In genomic region chr5:105492367-105493246, GRCm38 (mm10) we compare ENCODE assay signal across 10 mouse cellular contexts. TPM values are rescaled to one million over a fixed set of nuclear protein-coding genes. Genes with fewer than 3 reads are reported as not detected.
DNase-seq lines count a peak whose midpoint lies in the region; ATAC-seq and TF ChIP-seq lines count a peak whose summit lies in the region.
"Had no signal": no experiment of that assay in that cellular context is flagged by ENCODE, and none has a peak within 500 bp of the region (broad histone marks: within the 10 kb centered on the region; RNA-seq: fewer than 3 reads in every experiment).

No protein-coding gene starts in this region.

- peak; percentile 22; the same call in 1 of the 2 replicates for ATAC-seq in neural tube, embryonic 14.5 days (ENCODE audit: low read depth)
- peak; percentile 75 for ATAC-seq in forebrain, embryonic 13.5 days
- peak; percentile 16; the same call in 1 of the 2 replicates for ATAC-seq in limb, embryonic 14.5 days (ENCODE audit: low FRiP score, low read depth)

- H3K4me1 ChIP-seq in neural tube, embryonic 14.5 days (ENCODE audit: control insufficient read depth, insufficient read depth, low read length): 0 out of 2 replicates have a peak, but pooled peaks cover 3% of the 10 kb centered on the region
- peaks cover 52% of the 10 kb centered on the region for H3K4me1 ChIP-seq in forebrain, embryonic 13.5 days
- peaks cover 36% of the 10 kb centered on the region for H3K4me1 ChIP-seq in limb, embryonic 14.5 days (ENCODE audit: control insufficient read depth, insufficient read depth, low read length)

- DNase-seq in neural tube, embryonic 10.5 days (ENCODE audit: extremely low spot score, low spot score): no peak
- peak; percentile 80 for DNase-seq in brain, adult 2 months (ENCODE audit: low read depth, low spot score)
- peak; percentile 85 for DNase-seq in limb, embryonic 14.5 days (ENCODE audit: low spot score)
- DNase-seq in spleen, adult 12 weeks (ENCODE audit: low spot score): peak; percentile 21
- DNase-seq in frontal cortex, postnatal 25 days (ENCODE audit: low spot score in 2 of 2): no peak
- no peak for DNase-seq in adrenal gland, adult 18-20 months (ENCODE audit: low spot score in 2 of 2)
- DNase-seq: liver, embryonic 13.5 days had no signal

- no peak overlapping the region for H3K27ac ChIP-seq in neural tube, embryonic 14.5 days (ENCODE audit: low read depth, low read length)
- peak overlapping the region; percentile 7; the same call in 1 of the 2 replicates for H3K27ac ChIP-seq in forebrain, embryonic 13.5 days
- no peak overlapping the region for H3K27ac ChIP-seq in limb, embryonic 14.5 days (replicated peaks; ENCODE audit: low read depth, low read length)
- H3K27ac ChIP-seq: embryonic facial prominence, embryonic 12.5 days; liver, embryonic 13.5 days had no signal

- H3K9me3 ChIP-seq in neural tube, embryonic 14.5 days (ENCODE audit: control insufficient read depth, low read length): no peaks in the 10 kb centered on the region
- no peaks in the 10 kb centered on the region; the same call in 1 of the 2 replicates for H3K9me3 ChIP-seq in forebrain, embryonic 13.5 days (replicated peaks)
- H3K9me3 ChIP-seq in limb, embryonic 14.5 days (ENCODE audit: control insufficient read depth, low read length): no peaks in the 10 kb centered on the region
- H3K9me3 ChIP-seq: embryonic facial prominence, embryonic 12.5 days; liver, embryonic 13.5 days had no signal

- no peak overlapping the region for H3K4me2 ChIP-seq in neural tube, embryonic 14.5 days (ENCODE audit: low read depth, low read length)
- H3K4me2 ChIP-seq in forebrain, embryonic 13.5 days: 0 out of 2 replicates have a peak overlapping the region, but pooled peaks have one; percentile 4
- no peak overlapping the region for H3K4me2 ChIP-seq in limb, embryonic 14.5 days (replicated peaks; ENCODE audit: low read depth, low read length, severe bottlenecking)
- H3K4me2 ChIP-seq: embryonic facial prominence, embryonic 12.5 days; liver, embryonic 13.5 days had no signal

- no peaks in the 10 kb centered on the region for H3K36me3 ChIP-seq in neural tube, embryonic 14.5 days (ENCODE audit: control insufficient read depth, insufficient read depth, low read length)
- H3K36me3 ChIP-seq in forebrain, embryonic 13.5 days (ENCODE audit: poor library complexity, severe bottlenecking): peaks cover 6% of the 10 kb centered on the region; the same call in 1 of the 2 replicates
- no peaks in the 10 kb centered on the region for H3K36me3 ChIP-seq in limb, embryonic 14.5 days (ENCODE audit: control insufficient read depth, insufficient read depth, low read length)
- H3K36me3 ChIP-seq: embryonic facial prominence, embryonic 12.5 days had no signal

- no peak overlapping the region for H3K4me3 ChIP-seq in neural tube, embryonic 14.5 days (ENCODE audit: low read depth, low read length)
- H3K4me3 ChIP-seq in forebrain, embryonic 13.5 days: no peak overlapping the region
- H3K4me3 ChIP-seq in limb, embryonic 14.5 days (replicated peaks; ENCODE audit: low read length): no peak overlapping the region
- H3K4me3 ChIP-seq: embryonic facial prominence, embryonic 12.5 days; liver, embryonic 13.5 days had no signal

- 40% methylated on average over 10 of the region's 10 CpGs for WGBS in neural tube, embryonic 14.5 days
- WGBS in forebrain, embryonic 13.5 days: 6% methylated on average over 10 of the region's 10 CpGs
- WGBS in limb, embryonic 14.5 days: 27% methylated on average over 10 of the region's 10 CpGs

- H3K27me3 ChIP-seq in neural tube, embryonic 14.5 days (ENCODE audit: control insufficient read depth, insufficient read depth, low read length): no peaks in the 10 kb centered on the region
- H3K27me3 ChIP-seq in forebrain, embryonic 13.5 days: peaks cover 28% of the 10 kb centered on the region
- no peaks in the 10 kb centered on the region for H3K27me3 ChIP-seq in limb, embryonic 14.5 days (ENCODE audit: control insufficient read depth, insufficient read depth, low read length)

- H3K9ac ChIP-seq in neural tube, embryonic 14.5 days (replicated peaks; ENCODE audit: low read depth, low read length): no peak overlapping the region
- no peak overlapping the region for H3K9ac ChIP-seq in forebrain, embryonic 13.5 days
- H3K9ac ChIP-seq in limb, embryonic 14.5 days (ENCODE audit: low read depth, low read length, severe bottlenecking): no peak overlapping the region
- H3K9ac ChIP-seq: embryonic facial prominence, embryonic 12.5 days; liver, embryonic 13.5 days had no signal

- no peak for TF ChIP-seq POLR2A in limb, embryonic 14.5 days (IDR thresholded peaks at IDR 0.05; ENCODE audit: borderline replicate concordance, extremely low read depth, insufficient read depth, insufficient read length)

RNA-seq across cellular contexts. Expression of gene Lrrc8c, which starts 26.6 kb away (rescaled TPM):
- polyA plus RNA-seq in neural tube, embryonic 14.5 days (2014; fragmentation: Nextera tagmentation; extraction: Ambion mirVana): 14.0 and 14.2 TPM in 2 replicates
- 9.4 and 9.5 TPM in 2 replicates for polyA plus RNA-seq in forebrain, embryonic 13.5 days (2015; fragmentation: Nextera tagmentation; extraction: Ambion mirVana)
- polyA plus RNA-seq in limb, embryonic 14.5 days (2012; rRNA removed): 13.0 and 20.2 TPM in 2 replicates
- polyA plus RNA-seq in limb, embryonic 14.5 days (2014; fragmentation: Nextera tagmentation; extraction: Ambion mirVana): 19.6 and 19.7 TPM in 2 replicates
- total RNA-seq in adrenal gland, adult 18-20 months (2021): 10 to 100 TPM; 19.2 to 21.3 TPM

Comparison
In these comparisons a context has a peak if more than half of its experiments do, and no peak if none do; other contexts are left out.
1. ATAC-seq: peak in every context shown above with its lines; median percentile 75 in forebrain, embryonic 13.5 days; 22 in neural tube, embryonic 14.5 days; 16 in limb, embryonic 14.5 days.
2. DNase-seq: peak in brain, adult 2 months (single experiment), limb, embryonic 14.5 days (single experiment) and spleen, adult 12 weeks (single experiment); none in neural tube, embryonic 10.5 days (single experiment), frontal cortex, postnatal 25 days (0 of 2) and adrenal gland, adult 18-20 months (0 of 2).